Mouse (Mus musculus) heart, postnatal 36 days (tissue): ENCODE data around the gene Sec1. TPM values are rescaled to one million over a fixed set of nuclear protein-coding genes. Genes with fewer than 3 reads are reported as not detected.

Experiments
- total RNA-seq, 2 experiments: library from RNA; stranded (reverse); gene quantifications; 2 replicates each; pipeline ENCODE4 v1.2.3; 2021

Gene Sec1
- total RNA-seq, 2 experiments from 2014 or later: 0.22 TPM; not detected in 1

Other genes starting within 250 kb of the Sec1 start
- gene Ftl1, start 234.5 kb downstream of the Sec1 start, total RNA-seq: 100 to 1,000 TPM; 246 to 262 TPM
- gene Bax, start 227.5 kb downstream of the Sec1 start, total RNA-seq: 10 to 100 TPM; 26.9 to 28.5 TPM
- gene Tulp2, start 212.5 kb downstream of the Sec1 start, total RNA-seq: under 1 TPM in 1 of 2 experiments, not detected in 1; 0.16 TPM
- 1 to 10 TPM; 5.4 to 5.8 TPM for gene Gm45808, start 207.6 kb downstream of the Sec1 start, total RNA-seq
- gene Dhdh, start 205.6 kb downstream of the Sec1 start, total RNA-seq: 1 to 10 TPM; 7.6 to 7.7 TPM
- gene Nucb1, start 184.0 kb downstream of the Sec1 start, total RNA-seq: 100 to 1,000 TPM; 140 to 148 TPM
- 10 to 100 TPM; 32.0 to 32.9 TPM for gene Ppp1r15a, start 168.1 kb downstream of the Sec1 start, total RNA-seq
- gene Plekha4, start 168.1 kb downstream of the Sec1 start, total RNA-seq: 1 to 10 TPM; 2.7 to 3.2 TPM
- under 1 TPM; 0.41 to 0.67 TPM for gene Hsd17b14, start 139.5 kb downstream of the Sec1 start, total RNA-seq
- gene Bcat2, start 124.2 kb downstream of the Sec1 start, total RNA-seq: 100 to 1,000 TPM; 232 to 235 TPM
- not detected for gene Fgf21, start 78.9 kb downstream of the Sec1 start, total RNA-seq
- gene Fut1, start 77.1 kb downstream of the Sec1 start, total RNA-seq: not detected
- under 1 TPM in 1 of 2 experiments, not detected in 1; 0.30 TPM for gene Izumo1, start 72.6 kb downstream of the Sec1 start, total RNA-seq
- 10 to 100 TPM; 30.0 to 31.8 TPM for gene Rasip1, start 66.9 kb downstream of the Sec1 start, total RNA-seq
- gene Mamstr, start 54.4 kb downstream of the Sec1 start, total RNA-seq: 1 to 10 TPM; 4.3 to 7.5 TPM
- 1 to 10 TPM in 1 of 2 experiments, under 1 TPM in 1; 0.28 to 2.0 TPM for gene Fut2, start 28.0 kb downstream of the Sec1 start, total RNA-seq
- under 1 TPM in 1 of 2 experiments, not detected in 1; 0.22 TPM for gene Ntn5, start 10.4 kb downstream of the Sec1 start, total RNA-seq
- 1 to 10 TPM; 6.2 to 6.7 TPM for gene Car11, start 5.4 kb upstream of the Sec1 start, total RNA-seq
- gene Dbp, start 10.7 kb upstream of the Sec1 start, total RNA-seq: 100 to 1,000 TPM in 1 of 2 experiments, 10 to 100 TPM in 1; 44.4 to 158 TPM
- 100 to 1,000 TPM; 550 to 591 TPM for gene Rpl18, start 21.1 kb upstream of the Sec1 start, total RNA-seq
- 10 to 100 TPM; 16.2 to 18.7 TPM for gene Sphk2, start 23.6 kb upstream of the Sec1 start, total RNA-seq
- under 1 TPM; 0.17 to 0.30 TPM for gene Fam83e, start 26.8 kb upstream of the Sec1 start, total RNA-seq
- gene Spaca4, start 31.4 kb upstream of the Sec1 start, total RNA-seq: not detected
- under 1 TPM; 0.14 TPM for gene Lmtk3, start 89.3 kb upstream of the Sec1 start, total RNA-seq
- not detected for gene Sult2b1, start 90.3 kb upstream of the Sec1 start, total RNA-seq
- 10 to 100 TPM; 67.2 to 73.0 TPM for gene Cyth2, start 120.2 kb upstream of the Sec1 start, total RNA-seq
- under 1 TPM; 0.67 to 0.98 TPM for gene Kcnj14, start 130.4 kb upstream of the Sec1 start, total RNA-seq
- gene Grwd1, start 136.5 kb upstream of the Sec1 start, total RNA-seq: 10 to 100 TPM; 11.5 to 11.6 TPM
- gene Kdelr1, start 178.4 kb upstream of the Sec1 start, total RNA-seq: 100 to 1,000 TPM; 118 TPM
- under 1 TPM; 0.38 to 0.44 TPM for gene Grin2d, start 184.0 kb upstream of the Sec1 start, total RNA-seq
- gene Syngr4, start 202.3 kb upstream of the Sec1 start, total RNA-seq: not detected
- gene Tmem143, start 202.5 kb upstream of the Sec1 start, total RNA-seq: 100 to 1,000 TPM; 115 to 120 TPM
- gene Emp3, start 227.0 kb upstream of the Sec1 start, total RNA-seq: 10 to 100 TPM; 20.8 to 26.8 TPM
- 1 to 10 TPM in 1 of 2 experiments, under 1 TPM in 1; 0.98 to 1.1 TPM for gene Ccdc114, start 229.7 kb upstream of the Sec1 start, total RNA-seq